Mouse (Mus musculus): ENCODE data around the gene Ube2r2.

DNA sequence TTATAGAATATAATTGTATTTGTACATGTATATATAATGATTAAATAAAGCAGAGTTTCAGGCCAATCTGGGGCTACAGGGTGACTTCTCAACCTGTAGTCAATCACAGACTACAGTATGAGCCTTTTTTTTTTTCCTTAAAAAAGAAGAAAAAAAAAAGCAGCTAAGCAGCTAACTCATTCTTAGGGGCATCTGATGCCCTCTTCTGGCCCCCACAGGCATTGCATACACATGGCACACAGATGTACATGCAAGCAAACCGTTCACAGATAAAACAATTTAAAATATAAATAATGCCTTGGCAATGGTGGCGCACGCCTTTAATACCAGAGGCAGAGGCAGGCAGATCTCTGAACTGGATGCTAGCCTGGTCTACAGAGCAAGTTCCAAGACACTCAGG lies 90.8 kb downstream of the Ube2r2 start:
- TF ChIP-seq CTCF (IDR thresholded peaks at IDR 0.05; ENCODE audit: control insufficient read depth, insufficient read depth, insufficient replicate concordance, low read depth, low read length) (no peak), POLR2A (IDR thresholded peaks at IDR 0.05; ENCODE audit: control insufficient read depth, low read depth, low read length) (no peak)

All from testis, adult 2 months (tissue).